Mouse (Mus musculus) cerebellum, adult 11-12 months (tissue): ENCODE results near the gene Gm36028.
A peak's percentile ranks its signal among the peaks of the same experiment; 100 is the strongest.

Source experiments
- DNase-seq: peaks from one replicate; pipeline ENCODE4 v3.0.0; 2022

The Gm36028 gene

DNA sequence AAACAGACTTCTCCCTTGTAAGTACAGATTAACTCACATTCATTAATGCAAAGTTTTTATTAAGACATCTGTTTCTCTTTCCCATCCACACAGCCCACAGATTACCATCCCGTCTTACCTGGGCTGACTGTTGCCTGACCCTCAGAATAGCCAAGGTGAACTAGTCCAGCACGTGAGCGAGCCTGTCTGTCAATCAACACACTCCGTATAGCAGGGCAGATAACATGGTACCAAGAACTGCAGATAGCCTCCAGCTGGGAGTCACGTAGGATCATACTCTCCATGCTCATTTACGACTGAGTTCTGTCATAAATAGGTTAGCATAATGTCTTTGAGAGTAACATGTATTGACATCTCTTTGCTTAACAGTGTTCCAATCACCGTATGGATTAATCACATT is at the start of gene Gm36028:
Gene Gm36028, minus strand, starts transcription at position 118 of the 400 bp plus-strand sequence.
- DNase-seq = no peak

DNA sequence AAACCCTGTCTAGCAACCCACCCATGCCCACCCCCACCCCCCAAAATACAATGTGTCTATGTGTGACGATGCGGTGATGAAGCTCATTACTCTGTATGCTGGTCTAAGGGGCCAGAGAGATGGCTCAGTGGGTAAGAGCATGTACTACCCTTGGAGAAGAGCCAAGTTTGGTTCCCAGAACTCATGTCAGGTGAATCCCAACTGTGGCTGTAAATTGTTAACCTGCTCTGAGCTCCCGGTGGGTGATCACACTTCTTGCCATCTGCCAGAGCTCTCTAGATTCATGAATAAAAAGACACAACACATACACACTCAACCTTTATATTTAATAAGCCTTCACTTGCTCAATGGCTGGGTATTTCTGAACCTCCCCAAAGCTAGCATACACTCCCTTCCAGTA is 45.5 kb upstream of the Gm36028 start:
- DNase-seq = no peak

DNA sequence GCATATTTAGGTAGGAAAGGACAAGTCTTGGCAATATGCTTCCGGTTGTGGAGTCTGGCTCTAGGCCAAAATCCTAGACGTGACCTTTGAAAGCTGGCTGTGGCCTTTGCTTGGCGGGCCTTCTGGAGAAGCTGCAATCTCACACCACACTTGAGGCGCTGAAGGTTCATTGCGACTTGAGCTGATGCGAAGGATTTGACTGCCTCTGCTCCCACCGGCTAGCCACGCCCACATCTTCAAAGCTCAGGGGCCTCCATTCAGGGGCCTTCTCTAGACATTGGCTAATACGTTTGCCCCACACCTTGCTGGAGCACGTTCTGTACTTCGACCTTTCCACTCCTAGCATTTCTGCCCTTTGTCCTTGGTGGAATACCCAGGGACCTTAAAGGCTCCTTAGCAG is 40.4 kb upstream of the Gm36028 start:
- DNase-seq = no peak

DNA sequence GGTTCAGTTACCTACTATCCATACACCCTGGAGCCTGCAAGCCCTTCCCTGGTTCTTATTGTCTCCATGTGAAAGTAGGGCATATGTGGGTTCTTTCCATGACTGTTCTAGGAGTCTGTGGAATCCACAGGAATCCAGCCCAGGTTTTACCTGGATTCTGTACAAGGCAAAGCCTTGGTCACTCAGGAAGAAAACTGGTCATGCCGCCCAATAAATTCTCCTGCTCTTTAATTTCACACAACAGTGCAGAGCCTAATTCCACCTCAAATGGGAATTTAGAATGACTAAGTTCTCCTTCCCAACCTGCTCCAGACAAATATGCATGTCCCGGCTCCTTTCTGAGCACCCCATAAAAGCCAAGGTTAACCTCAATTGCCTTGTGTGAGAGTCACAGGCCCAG is 38.4 kb upstream of the Gm36028 start:
- no peak for DNase-seq

DNA sequence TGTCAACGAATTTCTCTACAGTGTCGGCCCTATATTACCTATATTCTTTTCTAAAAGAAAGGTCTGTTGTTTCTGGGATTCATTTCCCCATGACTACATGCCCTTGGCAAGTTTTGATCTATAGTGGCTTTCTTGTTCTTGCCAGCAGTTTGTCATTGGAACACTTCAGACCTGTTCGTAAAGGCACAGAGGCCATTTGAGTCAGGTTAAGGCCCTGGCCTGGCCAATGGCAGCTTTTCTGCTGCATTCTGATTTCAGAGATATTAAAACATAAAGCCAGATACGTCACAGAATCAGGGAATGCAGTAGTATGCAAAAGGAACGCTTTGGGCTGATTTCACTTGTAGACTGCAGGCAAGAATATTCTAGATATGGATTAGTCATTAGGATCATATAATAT is 37.8 kb upstream of the Gm36028 start:
- DNase-seq = no peak

DNA sequence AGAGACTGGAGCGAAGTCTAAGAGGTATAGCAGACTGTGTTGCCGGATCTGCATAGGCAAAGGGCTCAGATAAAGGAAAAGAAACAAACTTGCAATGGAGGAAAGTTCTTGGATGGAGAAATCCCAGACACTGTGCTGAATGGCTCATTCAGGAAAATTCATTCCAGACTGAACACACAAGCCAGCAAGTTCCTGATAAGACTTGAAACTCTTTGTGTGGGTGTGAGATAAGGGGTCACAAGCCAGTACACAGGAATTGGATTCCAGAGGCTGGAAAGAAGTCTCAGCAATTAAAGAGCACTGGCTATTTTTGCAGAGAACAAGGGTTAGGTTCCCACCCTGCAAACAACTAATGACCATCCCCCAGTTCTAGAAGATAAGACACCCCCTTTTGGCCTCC is 33.0 kb upstream of the Gm36028 start:
- no peak for DNase-seq

DNA sequence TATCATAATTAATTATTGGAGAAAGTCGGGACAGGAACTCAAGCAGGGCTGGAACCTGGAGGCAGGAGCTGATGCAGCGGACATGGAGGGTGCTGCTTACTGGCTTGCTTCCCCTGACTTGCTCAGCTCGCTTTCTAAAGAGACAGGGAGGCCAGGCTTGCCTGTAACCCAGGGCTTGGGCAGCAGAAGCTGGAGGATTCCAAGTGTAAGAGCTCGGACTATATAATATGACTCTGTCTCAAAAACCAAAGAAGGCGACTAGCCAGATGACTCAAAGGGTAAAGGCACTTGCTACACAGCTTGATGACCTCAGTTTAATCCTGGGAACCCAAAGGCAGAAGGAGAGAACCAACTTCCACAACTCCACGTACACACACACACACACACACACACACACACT is 32.4 kb upstream of the Gm36028 start:
- DNase-seq = no peak

DNA sequence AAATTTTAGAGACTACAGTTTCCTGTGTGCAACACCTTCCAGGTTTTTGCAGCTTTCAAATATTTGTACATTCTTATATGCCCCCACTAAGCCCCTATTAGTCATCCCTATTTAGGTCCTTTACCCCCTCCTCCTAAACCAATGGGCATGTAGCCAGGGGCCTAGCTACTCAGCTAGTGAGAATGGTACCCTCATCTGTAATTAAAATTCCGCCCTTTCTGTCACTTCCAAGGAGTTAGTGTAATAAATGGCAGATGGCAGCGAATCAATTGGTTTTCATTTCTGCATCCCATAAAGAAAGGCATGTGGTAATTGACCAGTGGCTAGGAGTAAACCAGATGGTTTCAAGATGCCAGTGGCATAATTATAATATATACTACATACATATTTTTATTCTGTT is 31.7 kb upstream of the Gm36028 start:
- DNase-seq = no peak

DNA sequence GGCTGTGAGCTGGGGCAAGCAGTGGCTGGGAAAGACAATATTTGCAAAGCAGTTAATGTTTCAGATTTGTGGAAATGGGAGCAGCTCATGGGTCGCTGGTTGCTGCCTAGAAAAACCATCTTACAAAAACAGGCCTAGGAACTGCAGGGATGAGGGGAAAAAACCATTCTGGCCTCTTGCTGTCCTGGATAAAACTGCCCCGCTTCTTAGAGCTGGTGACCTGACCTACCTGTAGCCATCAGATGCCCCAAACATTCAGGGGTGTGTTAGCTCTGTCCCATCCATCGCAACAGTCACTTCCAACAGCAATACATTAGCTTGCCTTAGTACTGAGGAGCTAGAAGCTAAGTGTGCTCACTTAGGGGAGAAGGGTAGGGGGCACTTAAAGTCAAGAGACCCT is 28.0 kb upstream of the Gm36028 start:
- DNase-seq = no peak

DNA sequence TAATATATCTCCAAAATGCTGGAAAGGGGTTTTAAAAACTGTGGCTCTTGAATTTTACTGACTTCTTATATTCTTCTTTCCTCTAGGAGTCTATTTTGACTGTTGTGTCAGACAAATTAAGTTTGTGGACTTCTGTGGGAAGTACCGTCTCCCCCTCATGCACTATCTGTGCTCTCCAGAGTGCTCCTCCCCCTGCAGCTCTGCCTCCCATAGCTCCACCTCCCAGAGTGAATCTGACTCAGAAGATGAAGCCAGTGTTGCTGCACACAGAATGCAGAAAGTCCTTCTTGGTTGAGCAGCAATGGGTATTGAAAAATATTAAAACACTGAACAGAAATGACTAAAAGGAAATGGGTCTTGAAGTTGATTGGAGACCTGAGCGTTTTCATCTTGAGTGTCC is 20.2 kb upstream of the Gm36028 start:
- no peak for DNase-seq

DNA sequence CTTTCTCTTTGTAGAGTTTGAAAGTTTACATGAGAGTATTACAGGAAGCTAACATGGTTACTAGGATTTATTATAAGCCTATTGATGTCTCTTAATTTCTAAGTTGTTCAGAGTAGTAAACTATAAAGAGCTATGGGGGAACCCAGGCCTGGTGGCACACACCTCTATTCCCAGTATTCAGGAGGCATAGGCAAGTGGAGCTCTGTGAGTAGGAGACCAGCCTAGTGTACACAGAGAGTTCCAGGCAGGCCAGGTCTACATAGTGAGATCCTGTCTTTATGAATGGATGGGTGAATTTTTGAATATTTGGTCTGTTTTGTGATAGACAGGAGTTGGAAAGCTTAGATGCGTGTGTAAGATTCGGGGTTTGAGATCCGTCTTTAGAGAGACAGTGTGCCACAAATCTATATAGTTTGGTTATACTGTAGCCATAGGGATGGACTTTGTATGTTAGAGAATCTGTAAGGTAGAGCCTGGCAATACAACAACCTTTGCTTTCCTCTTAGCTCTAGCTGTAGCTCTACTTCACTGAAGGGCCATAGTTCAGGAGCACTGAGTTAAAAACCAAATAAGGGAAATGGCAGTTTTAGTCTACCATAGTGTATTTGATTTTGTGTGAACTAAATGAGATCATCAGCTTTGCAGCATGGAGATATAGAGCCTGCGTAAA is 18.9 kb upstream of the Gm36028 start:
- no peak for DNase-seq

DNA sequence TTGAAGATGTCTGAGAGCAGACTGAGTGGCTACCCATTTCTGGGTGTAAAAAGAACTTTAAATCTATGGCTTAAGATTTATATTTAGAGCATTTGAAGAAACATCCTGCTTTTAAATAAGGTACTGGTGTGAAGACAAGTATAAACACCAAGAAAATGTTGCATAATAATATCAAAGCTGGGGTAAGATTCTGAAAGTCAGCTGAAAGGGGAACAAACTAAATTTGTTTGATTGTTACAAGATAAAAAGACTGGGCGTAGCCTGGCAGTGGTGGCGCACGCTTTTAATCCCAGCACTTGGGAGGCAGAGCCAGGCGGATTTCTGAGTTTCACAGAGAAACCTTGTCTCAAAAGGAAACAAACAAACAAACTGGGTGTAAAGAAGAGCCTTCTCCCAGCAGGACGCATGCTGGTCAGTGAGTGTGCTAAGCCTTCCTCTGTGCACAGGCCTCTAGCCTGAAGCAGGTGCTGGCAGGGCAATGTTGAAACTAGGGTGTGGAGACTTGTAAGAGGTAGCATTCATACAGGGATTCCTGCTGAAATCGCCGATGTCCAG is 18.1 kb upstream of the Gm36028 start:
- no peak for DNase-seq

DNA sequence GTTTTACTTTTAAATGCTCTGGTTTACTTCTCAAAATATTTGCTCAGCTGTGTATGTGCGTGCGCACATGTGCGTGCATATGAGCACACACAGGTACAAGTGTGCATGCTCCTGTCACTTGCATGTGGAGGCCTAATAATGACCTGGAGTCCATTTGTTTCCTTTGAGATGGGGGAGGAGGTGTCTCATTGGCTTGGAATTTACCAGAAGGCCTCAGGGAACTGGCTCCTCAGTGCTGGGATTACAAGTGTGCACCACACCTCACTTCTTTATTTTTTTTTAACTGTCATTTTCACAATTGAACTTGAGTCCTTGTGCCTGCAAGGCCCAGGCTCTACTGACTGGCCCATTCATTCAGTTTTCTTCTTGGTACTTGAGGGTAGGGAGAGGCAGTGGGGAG is 16.5 kb upstream of the Gm36028 start:
- no peak for DNase-seq

DNA sequence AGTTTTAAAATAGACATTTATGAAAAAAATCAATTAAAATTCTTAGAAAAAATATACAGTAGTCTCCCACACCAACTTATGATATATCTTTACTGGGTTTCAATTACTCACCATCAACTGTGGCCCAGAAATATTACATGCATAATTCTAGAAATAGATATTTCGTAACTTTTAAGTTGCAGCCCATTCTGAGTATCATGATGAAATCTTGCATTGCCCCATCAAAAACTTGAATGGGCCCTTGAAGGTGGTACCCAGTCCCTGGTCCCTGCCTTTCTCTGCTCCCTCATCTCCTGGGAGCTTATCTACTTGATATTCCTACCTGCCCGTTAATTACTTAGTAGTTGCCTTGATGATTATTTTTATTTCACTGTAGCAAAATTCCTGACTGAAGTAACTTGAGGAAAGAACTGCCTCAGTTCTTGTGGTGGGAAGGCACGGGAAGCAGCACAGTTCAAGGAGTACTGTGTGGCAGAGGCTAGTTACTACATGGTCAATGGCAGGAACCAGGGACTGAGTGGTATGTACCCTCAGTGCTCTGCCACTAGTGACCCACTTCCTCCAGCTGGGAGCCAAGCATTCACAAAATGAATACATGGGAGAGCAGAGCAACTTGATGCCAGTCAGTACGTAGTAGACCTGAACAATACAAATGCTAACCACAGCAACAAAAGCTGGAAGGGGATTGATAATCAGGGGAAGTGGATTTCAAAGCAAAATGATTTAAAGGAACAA is 13.7 kb upstream of the Gm36028 start:
- DNase-seq = no peak

DNA sequence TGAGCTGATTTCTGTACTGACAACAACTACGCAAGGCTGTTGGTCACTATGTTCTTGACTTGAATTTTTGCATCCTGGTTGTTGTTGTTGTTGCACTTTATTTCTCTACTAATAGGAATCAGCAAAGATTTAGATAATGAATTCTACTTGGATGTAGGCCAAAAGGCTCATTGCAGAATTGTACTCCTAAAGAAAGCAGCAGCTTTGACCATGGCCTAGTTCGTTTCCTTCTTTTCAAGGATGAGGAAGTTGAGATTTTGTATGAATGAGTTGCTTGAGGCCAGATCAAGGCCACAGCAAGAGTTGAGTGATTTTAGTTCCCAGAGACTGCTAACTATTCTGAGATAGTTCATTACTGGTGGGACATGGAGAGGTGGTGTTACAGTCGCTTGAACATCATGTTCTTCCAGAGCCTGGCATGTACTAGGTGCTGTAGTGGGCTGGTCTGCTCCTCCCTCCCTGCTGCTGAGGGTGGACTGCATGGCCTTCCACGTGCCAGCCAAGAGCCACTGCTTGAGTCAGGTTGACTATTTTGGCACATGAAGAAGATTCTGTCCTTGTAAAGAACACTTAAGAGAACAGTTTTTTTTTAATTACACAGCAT is 10.3 kb upstream of the Gm36028 start:
- DNase-seq = peak; percentile 18

DNA sequence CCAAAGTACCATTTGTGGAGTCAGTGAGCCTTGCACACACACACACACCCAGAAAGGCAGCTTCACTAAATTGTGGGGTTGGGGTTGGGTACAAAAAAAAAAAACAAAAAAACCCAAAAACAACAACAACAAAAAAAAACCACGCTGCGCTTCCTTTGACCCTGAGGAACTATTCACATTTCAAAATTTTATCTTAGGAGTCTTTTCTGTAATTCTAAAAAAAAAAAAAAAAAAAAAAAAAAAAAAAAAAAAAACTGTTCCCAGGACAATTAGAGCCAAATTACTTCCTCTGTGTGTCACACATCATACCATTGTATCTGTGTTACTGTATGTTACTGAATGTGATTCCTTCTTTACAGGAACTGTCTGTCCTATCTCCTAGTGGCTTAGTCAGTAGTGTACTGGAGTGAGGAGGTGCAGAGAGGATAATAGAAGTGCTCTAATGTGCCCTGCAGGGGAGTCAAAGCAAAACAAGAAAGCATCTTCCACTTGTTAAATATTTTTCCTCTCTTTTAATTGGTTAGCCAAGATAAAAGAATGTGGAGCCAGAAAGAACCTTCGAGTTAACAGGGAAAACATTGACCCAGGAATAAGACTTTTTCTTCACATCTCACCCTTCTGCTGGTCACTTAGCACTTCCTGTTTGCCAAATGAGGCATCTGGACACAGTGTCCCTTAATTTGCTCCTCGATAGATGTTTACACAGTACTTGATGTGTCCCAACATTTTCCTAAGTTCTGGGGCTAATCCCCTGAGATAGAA is 8.7 kb upstream of the Gm36028 start:
- DNase-seq = no peak

DNA sequence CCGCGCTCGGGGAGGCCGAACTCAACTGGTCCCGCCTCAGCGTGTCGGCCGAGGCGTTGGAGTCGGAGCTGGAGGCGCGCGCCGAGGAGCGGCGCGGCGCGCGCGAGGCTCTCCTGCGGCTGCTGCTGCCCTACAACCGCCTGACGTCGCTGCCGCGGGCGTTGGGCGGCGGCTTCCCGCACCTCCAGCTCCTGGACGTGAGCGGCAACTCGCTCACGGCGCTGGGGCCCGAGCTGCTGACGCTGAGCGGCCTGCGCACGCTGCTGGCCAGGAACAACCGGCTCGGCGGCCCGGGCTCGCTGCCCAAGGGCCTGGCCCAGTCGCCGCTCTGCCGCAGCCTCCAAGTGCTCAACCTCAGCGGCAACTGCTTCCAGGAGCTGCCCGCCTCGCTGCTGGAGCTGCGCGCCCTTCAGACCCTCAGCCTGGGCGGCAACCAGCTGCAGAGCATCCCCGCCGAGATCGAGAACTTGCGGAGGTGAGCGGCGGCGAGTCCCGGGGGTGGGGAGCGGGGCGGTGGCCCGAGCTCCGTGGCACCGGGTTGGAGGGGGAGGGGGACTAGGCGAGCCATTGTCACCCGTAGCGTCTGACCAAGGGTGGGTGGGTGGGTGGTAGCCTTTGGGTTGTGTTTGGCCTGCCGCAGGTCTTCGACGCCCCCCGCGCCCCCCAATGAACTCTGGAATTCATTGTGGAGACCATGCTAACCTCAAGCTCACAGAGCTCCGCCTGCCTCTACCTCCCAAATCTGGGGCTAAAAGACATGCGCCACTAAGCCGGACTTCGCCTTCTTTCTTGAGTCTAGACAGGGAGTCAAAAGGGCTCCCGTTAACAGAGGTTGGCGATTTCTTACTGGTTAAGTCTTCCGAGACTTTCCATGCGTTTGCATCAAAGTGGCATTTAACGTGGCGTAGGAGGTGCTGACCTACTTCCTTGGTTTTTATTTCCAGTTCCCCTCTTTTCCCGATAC is 7.8 kb upstream of the Gm36028 start:
- DNase-seq = peak; percentile 80

DNA sequence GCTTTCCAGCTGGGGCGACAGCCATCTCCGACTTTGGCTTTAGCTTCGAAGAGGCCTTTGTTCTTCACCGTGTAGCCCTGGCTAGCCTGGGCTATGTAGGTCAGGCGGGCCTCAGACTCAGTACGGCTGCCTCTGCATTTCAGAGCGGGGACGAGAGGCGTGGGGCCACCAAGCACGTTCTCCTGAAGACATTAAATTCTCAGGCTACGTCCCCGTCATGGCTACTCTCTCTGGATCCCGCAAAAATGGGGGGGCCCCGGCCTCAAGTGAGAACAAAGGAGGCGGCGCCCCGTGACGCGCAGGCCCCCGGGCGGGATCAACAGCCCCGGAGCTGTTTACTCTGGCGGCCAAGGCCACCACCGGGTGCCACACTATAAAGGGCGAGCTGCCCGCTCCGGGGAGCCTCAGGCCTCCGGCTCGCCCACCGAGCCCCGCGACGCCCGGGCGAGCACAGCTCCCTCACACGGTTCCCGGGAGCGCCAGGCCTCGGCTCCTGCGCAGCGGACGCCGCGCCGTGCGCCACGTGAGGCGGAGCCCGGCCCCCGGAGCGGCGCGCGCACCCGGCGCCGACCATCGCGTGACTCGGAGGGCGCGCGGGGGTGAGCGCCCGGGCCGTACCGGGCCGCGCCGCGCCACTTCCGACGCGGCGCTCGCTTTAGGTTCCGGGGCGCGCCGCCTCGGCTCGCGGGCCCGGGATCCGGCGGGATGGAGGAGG is 7.0 kb upstream of the Gm36028 start, which contains the start of gene Lrrc58:
Gene Lrrc58, plus strand, starts transcription at position 599 of the 715 bp plus-strand sequence.
- DNase-seq = peak; percentile 87

DNA sequence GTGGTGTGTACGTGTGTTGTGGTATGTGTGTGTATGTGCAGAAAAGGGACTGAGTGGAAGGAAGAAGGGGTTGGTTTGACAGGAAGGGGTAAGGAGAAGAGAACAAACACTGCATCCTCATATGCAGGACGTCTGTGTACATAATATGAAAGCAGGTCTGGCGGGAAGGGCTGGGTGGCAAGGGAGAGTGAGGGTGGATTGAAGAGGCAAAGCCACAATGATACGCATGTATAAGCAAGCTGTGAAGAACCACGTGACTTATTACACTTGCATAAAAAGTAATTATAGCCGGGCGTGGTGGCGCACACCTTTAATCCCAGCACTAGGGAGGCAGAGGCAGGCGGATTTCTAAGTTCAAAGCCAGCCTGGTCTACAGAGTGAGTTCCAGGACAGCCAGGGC is 4.9 kb upstream of the Gm36028 start:
- no peak for DNase-seq

DNA sequence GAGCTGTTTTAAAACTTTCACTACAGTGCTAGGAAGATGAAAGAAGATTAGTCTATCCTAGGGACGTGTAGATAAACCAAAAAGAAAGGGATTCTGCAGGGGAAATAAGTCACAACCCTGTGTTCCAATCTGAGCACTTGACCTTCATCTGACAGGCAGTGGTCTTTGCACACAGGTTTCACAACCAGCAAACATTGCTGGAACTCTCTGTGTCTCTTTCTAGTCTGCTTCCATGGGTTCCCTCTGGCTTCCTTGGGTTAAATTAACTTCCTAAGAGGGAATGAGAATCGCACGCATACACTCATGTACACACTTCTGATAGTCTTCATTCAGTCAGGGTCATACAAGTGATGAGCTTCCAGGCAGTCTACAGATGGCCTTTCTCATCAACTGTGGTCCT is 2.9 kb upstream of the Gm36028 start:
- DNase-seq = no peak

DNA sequence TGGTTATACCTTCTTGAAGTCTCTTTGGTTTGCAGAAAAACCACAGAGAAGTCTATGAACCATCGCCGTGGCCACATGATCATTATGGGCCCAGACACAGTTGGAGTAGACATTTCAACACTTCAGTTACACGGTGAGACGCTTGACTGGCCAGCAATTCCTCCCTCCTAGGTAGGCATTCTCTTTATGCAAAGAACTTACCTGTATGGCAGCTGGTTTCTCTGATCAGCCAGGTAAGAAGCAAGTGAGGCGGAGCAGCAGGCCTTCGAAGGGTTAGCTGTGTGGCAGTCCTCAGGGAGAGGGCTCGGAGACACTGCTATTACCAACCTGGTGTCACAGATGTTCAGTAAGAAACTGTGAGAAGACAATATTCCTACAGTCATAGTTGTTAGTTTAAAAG is 733 bp downstream of the Gm36028 start:
- no peak for DNase-seq
